Mouse (Mus musculus) frontal cortex, adult 2 months (tissue): ENCODE results near the gene Olfr547. TPM values are rescaled to one million over a fixed set of nuclear protein-coding genes. Genes with fewer than 3 reads are reported as not detected.
A peak's percentile ranks its signal among the peaks of the same experiment; 100 is the strongest.

Source experiments
- DNase-seq, 2 experiments: peaks; one replicate each; pipeline ENCODE4 v3.0.0; 2022; ENCODE audit warnings: low spot score in 1 of 2; ENCODE audit errors: extremely low spot score in 1 of 2
- polyA plus RNA-seq: library from polyadenylated mRNA; depleted of rRNA; stranded (reverse); fragments of >200 nt; gene quantifications from 2 replicates; pipeline ENCODE4 v1.2.3, GENCODE M21; 2012; rRNA removed

Gene Olfr547
- polyA plus RNA-seq, 1 experiment = not detected

DNA sequence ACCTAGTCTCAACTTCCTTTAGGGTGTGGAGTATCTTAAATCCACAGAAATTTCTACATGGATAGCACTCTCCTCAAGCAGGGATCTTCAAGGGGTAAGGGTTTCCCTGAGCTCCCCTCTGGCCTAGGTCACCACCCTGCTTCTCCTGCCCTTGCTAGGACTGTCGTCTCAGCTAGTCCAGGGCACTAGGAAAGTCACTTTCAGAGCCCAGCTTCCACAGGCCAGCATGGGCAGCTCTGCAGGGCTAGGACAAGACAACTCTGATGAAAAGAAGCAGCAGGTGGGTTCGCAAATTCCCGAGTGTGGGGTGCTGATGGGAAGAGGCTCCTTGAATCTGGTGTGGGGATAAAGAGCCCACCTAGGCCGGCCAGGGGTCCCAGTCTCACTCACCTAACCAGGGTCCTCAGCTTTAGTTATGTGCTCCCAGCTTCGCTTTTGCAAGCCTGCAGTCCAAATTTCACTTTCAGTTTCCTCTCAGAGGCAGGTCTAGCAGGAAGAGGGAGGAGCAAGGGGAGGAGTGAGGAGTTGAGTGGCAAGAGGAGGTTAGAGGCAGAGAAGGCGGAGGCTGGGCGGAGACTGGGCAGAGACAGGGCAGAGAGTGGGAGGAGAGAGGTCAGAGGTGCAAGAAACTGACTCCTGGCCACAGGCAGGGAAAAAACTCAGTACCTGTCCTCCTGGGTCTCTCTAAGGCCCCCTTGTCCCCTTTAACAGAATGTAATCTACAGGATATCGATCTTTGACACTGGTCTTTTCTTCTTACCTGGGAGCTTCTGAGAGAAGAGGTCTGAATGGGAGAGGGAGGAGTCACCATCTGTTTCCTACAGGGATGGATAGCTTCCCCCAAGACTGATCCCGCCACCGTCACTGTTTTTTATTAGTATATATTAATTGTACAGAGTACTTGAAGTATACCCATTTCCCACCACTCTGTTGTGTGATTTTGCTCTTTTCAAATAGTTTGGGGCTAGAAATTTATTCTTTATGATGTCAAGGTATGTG, 30.7 kb downstream of the Olfr547 start, which contains the start of gene Trim21:
Trim21 (minus strand) TSS at position 488 of the 999 bp plus-strand sequence.
- DNase-seq = peak; percentile 24 to 59

DNA sequence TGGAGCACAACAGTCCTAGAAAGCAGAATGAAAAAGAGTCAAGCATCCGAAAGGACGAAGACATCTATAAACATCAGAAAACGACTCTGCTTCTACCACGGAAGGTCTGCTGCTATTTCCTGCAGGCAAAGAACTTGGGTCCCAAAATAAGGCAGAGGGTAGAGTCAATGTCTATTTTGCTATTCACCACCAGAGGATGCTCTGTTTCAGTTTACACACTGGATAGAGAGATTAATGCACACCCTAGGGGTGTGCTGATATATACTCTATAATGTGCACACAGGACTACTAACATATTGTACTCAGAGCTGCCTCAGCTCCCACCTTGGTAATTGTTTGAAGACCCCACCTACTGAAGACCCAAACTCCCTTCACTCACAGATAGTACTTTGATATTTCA, 31.7 kb downstream of the Olfr547 start:
- no peak for DNase-seq

DNA sequence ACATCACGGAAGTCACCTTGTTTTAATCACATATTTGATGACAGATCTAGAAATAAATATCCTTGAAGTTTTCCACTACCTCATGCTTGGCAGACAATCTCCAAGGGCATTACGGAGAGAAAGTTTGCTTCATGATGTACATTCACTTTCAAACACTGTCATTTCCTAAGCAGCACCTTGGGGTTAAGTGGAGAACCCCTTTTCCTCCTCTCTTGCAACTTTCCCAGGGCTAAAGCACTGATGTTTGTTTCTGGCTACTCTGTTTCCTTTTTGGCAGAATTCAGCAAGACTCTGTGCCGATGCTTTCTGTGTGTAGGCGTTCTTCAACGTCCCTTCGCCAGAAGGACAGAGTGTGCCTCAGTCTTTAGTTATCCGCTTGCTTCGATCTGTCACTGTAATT, 36.6 kb downstream of the Olfr547 start, which contains the start of gene Olfr550:
Olfr550 (plus strand) TSS at position 301 of the 400 bp plus-strand sequence.
- peak in 1 of 2 experiments; percentile 8 for DNase-seq

DNA sequence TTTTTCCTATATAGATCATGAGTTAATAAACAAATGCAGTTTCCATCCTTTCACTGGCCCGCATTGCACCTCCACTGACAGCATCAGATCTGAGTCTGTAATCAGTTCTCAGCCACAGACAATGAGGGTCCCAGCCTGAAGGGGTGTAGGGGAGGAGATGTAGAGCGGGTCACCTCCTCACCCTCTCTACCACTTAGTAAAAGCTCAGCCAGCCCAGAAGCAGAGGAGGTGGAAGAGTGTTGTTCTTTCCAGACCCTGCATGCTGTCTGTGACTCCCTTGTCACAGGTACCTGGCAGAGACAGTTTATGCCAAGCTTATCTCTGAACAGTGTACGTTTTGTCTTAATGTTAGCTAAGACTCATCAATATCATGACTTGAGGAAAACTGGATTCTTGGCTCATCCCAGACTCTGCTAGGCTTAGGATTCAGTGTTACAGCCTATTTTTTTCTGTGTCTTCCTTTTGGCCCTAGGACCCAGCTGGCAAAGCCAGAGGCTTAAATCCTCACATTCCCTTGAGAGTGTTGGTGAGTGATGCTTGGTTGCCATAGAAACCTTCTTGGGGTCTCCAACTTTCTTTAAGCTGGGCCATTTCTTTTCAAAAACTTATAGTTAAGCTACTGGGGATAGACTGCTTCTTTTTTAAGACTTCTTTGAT, 38.8 kb downstream of the Olfr547 start:
- DNase-seq = no peak

DNA sequence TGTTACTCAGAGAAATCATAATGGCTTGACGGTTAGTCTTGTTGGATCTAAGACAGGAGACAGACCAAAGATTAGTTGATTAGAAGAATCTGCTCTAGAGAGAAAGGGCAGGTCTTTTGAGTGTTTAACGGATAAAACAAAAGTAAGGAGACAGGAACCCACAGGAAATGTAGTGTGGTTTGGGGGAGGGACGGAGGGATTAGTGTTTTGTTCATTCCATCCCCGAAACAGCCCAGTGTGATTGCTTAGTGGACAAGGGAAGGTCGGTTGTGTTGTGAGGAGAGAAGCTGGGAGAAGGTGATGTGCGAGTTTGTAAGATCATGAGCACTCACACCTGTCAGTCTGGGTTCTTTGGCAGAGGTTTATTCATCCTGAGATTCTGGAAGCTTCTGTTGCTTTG, 41.4 kb downstream of the Olfr547 start:
- DNase-seq = no peak

Other genes with a start within 250 kb of the Olfr547 start
- gene Rrm1, start 93.1 kb upstream of the Olfr547 start, polyA plus RNA-seq = 12.6 and 16.6 TPM in 2 replicates
- gene Olfr543, start 53.1 kb upstream of the Olfr547 start, polyA plus RNA-seq = 0.08 TPM in 1 of 2 replicates, not detected in the other
- gene Olfr544, start 46.4 kb upstream of the Olfr547 start, polyA plus RNA-seq = not detected in 2 replicates
- gene Olfr545, start 35.2 kb upstream of the Olfr547 start, polyA plus RNA-seq = 0.10 TPM in 1 of 2 replicates, not detected in the other
- not detected in 2 replicates for gene Olfr548-ps1, start 6.1 kb downstream of the Olfr547 start, polyA plus RNA-seq
- gene Olfr549, start 15.1 kb downstream of the Olfr547 start, polyA plus RNA-seq = 0.08 TPM in 1 of 2 replicates, not detected in the other
- 2.3 and 2.8 TPM in 2 replicates for gene Trim21, start 30.7 kb downstream of the Olfr547 start, polyA plus RNA-seq
- gene Olfr550, start 36.7 kb downstream of the Olfr547 start, polyA plus RNA-seq = 0.04 TPM in 1 of 2 replicates, not detected in the other
- not detected in 2 replicates for gene Olfr551, start 57.1 kb downstream of the Olfr547 start, polyA plus RNA-seq
- gene Olfr552, start 63.0 kb downstream of the Olfr547 start, polyA plus RNA-seq = not detected in 2 replicates
- not detected in 2 replicates for gene Olfr553, start 83.5 kb downstream of the Olfr547 start, polyA plus RNA-seq
- gene Olfr554, start 103.7 kb downstream of the Olfr547 start, polyA plus RNA-seq = not detected in 2 replicates
- gene Olfr555, start 124.1 kb downstream of the Olfr547 start, polyA plus RNA-seq = not detected in 2 replicates
- not detected in 2 replicates for gene Olfr556, start 130.2 kb downstream of the Olfr547 start, polyA plus RNA-seq
- 16.2 and 16.3 TPM in 2 replicates for gene Trim68, start 152.6 kb downstream of the Olfr547 start, polyA plus RNA-seq
- not detected in 2 replicates for gene Olfr557, start 161.2 kb downstream of the Olfr547 start, polyA plus RNA-seq
- 0.67 and 0.68 TPM in 2 replicates for gene Olfr558, start 167.5 kb downstream of the Olfr547 start, polyA plus RNA-seq
- gene Olfr33, start 184.3 kb downstream of the Olfr547 start, polyA plus RNA-seq = not detected in 2 replicates
- not detected in 2 replicates for gene Olfr559, start 192.7 kb downstream of the Olfr547 start, polyA plus RNA-seq
- 0.14 and 0.21 TPM in 2 replicates for gene Olfr560, start 224.6 kb downstream of the Olfr547 start, polyA plus RNA-seq
- gene Olfr78, start 224.7 kb downstream of the Olfr547 start, polyA plus RNA-seq = 4.4 and 5.7 TPM in 2 replicates
- gene Olfr561, start 236.5 kb downstream of the Olfr547 start, polyA plus RNA-seq = not detected in 2 replicates